Mouse (Mus musculus): Measurements from ENCODE around the gene Armh2.

Gene Armh2

DNA sequence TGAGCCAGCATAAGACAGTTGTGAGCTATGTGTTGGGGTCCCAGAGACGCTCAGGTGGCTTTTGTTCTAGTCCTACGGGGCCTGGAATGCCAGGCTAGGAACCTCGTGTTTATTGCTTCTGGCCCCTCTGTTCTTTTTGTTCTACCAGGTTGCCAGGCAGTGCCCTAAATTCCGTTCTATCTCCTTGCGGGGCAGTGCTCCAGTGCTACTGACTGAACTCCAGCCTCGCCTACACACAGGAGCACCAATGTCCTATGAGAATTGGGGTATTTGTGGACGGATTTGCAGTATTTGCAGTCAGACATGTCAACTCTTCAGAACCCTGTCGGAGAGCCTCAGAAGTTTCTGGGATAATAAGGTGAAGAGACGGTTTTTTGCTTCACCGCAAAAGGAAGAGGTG lies at the start of gene Armh2:
Gene Armh2, plus strand, starts transcription at position 205 of the 400 bp plus-strand sequence.
- no peak for DNase-seq (ENCODE audit: low read depth, low spot score)

DNA sequence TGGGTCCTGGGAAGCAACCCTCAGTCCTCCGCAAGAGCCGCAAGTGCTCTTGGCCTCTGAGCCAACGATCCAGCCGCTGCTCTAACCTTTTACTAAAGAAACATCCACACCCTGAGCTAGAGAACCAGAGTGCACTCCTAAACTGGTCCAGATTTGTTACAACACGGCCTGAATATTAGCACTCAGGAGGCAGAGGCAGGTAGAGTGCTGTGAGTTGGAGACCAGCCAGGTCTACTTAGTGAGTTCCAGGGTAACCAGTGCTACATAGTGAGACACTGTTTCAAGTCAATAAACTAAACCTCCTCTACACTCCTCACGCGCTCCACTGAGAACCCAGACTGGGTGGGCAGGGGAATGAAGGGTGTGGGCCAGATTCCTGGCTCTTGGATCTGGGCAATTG lies 47.7 kb upstream of the Armh2 start:
- DNase-seq (ENCODE audit: low read depth, low spot score) = no peak

DNA sequence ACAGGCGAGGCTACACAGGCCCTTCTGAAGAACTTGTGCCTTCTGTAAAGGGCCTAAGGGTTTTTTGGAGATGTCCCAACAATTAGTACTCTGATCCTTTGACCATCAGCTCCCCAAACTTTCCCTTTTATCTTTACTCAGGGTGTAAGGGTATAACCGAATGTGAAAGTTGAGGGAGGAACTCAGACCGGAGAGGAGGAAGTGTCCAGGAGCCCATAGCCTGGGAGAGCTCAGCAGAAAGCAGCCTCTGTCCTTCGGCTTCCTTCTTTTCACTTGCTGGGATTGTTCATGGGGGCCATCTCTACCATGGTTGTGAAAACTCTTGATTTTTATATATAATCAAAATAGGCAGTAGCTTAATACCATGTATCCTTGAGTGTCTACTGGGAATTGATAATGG lies 42.3 kb upstream of the Armh2 start:
- DNase-seq (ENCODE audit: low read depth, low spot score) = no peak

DNA sequence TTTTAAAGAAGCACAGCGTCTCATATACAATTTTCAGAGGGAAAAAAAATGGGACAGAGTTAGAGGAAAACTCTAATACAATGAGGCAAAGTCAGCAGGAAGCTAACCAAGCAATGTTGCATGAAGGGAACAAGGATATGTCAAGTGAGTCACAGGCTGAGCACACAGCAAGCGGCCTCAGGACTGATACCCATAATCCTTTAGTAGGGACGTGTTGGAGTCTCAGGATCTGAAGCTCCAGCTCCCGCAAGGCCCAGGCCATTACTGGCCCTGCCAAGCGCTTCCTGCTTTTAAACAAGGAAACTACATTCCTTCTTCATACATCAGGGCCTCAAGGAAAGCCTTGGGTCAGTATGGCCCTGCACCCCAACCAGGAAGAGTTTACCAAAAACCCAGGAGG lies 38.9 kb upstream of the Armh2 start:
- no peak for DNase-seq (ENCODE audit: low read depth, low spot score)

DNA sequence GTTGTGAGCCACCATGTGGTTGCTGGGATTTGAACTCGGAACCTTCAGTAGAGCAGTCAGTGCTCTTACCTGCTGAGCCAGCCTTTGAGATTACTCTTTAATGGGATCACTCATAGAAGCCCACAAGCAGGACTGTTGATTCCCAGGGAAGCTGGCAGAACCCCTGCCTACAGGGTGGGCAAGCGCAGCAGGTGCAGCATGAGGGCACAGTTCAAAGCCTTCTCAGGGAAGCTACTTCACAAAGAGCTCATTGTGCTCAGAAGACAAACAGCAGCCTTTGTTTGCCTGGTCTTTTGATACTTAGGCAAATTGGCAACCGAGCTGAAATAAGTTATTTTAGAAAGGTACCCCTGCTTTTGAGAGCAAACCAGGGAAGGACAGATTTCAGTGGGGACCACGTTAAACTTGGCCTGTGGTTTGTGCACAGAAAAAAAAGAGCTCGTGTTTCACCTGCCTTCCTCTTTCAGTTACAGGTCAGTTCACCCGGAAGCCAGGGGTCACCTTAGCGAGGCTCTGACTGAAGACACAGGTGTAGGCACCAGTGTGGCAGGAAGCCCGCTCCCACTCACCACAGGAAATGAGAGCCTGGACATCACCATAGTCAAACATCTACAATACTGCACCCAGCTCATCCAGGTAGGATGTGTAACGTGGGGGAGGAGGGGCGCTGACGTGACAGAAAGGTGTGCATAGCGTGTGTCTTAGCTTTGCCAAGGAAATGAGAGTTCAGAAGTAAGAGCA lies 31.2 kb upstream of the Armh2 start:
- DNase-seq (ENCODE audit: low read depth, low spot score) = peak; percentile 22

DNA sequence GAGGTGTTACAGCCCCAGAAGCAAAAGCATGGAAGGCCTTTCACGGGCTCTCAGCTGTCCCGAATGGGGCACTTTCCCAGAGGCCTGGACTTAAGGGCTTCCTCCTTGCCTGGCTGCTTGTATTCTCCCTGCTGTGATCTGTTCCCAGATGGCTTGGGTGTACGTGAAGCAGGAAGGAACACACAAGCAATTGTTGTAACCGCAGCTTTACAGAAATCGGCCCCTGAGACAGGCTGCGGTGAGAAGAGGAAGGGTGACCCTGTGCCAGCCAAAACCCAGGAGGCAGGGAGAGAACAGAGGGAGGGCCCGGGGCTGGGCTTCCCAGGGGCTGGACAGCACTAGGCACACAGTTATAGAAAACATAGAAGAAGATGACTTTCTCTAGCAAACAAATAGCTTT lies 30.1 kb upstream of the Armh2 start:
- DNase-seq (ENCODE audit: low read depth, low spot score) = no peak

DNA sequence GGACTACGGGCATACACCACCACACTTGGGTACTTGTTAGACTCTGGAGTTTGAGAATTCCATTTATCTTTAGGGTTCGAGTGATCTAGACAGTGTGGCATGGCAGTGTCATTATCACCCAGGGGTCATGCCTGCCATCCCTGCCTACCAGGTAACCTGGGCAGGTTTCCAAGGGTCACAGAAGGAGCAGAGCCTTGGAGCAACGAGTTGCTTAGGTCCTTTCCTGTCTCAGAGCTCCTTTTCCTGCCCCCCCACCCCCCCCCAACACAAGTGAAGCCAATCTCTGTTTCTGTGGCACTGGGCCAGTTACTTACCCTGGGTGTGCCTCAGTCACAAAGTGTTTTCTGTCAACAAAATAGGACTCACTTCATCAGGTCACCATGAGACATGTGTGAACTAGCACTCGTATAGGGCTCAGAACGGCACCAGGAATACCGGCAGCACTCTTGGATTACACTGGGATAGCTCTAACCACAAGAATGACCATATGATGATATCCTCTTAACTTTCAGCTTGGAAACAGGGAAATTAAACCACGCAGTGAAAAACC lies 28.4 kb upstream of the Armh2 start:
- DNase-seq (ENCODE audit: low read depth, low spot score) = no peak

DNA sequence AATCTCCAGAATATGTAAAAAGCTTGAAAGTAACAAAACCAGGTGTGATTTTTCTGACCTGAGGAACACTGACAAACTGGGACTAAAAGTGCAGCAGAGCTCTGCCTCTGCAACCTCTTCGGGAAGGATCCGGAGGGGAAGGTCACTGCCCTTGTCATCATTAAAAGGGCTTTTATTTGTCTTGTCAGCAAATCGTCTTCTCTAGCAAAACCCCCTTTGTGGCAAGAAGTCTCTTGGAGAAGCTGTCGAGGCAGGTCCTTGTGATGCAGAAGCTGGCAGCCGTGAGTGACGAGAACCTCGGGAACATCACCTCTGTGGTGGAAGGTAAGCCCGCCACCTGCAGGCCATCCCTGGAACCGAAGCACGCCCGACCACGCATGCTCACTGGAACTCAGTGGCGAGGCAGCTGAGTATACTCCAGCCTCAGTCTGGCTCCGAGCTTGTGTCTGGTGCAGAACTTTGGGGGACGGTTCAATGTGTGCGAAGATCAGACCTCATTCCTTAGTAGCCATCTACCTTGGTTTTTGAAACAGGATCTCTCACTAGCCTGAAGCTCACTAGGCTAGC lies 27.5 kb upstream of the Armh2 start:
- peak; percentile 87 for DNase-seq (ENCODE audit: low read depth, low spot score)

DNA sequence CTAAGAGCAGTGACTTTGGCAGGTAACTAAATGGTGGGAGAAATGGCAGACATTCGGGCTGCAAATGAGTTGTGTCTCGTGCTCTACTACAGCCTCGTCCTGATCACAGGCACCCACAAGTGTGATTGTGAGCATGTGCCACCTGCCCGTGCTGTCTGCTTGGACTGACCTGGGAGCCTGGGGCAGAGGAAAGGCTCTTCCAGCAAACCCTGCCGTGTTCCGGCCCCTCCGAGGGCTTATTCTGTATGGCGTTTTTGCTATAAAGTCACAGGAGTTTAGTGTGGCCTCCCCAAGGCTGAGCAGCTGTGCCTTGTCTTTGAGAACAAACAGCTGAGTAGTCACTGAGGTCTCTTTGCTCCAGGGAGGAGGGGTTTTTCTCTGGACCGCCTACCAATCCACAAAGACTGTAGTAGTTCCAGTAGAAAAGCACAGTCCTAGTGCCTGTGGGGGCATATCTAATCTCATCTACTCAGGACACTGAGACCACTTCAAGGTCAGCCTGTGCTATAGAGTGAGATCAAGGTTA lies 26.6 kb upstream of the Armh2 start:
- DNase-seq (ENCODE audit: low read depth, low spot score) = no peak

DNA sequence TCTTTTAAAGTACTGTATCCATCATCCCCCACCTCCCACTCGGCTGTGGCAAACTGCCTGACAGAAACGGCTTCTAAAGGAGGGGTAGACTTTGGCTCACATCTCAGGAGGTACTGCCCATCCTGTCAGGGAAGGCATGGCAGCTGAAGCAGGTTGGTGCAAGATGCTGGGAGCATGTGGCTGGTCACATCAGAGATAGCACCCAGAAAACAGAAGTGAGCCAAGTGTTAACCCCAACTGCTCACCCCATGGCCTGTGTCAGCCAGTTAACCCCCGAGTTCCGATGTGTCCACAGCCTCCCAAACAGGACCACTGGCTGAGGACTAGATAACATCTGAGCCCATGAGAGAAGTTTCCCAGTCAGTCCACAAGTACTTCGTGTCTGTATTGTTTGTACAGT lies 25.4 kb upstream of the Armh2 start:
- DNase-seq (ENCODE audit: low read depth, low spot score) = peak; percentile 59

DNA sequence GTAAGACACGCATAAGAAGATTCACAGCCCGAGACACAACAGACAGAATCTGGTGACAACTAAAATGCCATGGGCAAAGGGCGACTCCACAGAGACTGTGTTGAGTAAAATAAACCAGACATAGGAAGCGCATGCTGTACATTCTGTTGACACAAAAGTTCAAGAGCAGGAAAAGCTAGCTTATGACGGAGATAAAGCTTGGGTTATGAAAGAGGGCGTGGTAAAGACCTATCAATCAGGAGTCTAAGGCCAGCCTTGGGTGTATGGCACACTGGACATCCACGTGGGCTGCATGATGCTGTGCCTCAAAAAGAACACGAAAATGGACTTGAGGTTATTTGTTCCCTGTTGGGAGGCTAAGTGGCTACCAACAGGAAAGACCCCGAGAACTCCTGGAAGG lies 24.6 kb upstream of the Armh2 start:
- DNase-seq (ENCODE audit: low read depth, low spot score) = no peak

DNA sequence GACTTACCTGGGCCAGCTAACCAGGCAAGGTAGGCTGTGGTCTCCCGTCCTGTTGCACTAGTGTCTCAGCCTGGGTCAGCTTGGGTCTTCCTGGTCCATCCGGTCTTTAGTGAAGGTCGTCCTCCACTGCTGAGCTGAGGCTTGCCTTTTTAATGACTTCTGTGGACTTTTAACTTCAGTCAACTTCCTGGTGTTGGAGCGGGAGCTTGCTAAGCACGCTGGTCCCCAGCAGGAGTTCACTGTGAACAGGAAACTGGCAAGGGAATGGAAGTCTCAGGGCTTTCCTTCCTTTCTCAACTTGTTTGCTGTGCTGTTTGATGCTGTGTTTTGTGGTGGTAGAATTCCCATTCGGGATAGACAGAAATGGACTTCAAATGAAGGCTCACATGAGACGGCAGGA lies 23.4 kb upstream of the Armh2 start:
- DNase-seq (ENCODE audit: low read depth, low spot score) = no peak

DNA sequence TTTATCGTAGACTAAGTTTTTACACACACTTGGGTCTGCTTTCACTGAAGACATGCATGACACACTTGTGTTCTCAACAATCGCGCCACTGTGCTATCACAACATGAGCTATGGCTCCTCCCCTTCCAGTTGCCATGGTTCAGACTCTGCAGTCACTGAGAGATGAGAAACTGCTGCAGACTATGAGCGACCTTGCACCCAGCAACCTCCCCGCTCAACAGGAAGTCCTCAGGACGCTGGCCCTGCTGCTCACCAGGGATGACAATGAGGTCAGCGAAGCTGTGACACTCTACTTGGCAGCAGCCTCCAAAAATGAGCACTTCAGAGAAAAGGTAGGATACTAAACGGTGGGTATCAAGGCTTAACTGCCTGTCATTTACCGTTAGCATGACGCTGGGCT lies 19.5 kb upstream of the Armh2 start:
- DNase-seq (ENCODE audit: low read depth, low spot score) = no peak

DNA sequence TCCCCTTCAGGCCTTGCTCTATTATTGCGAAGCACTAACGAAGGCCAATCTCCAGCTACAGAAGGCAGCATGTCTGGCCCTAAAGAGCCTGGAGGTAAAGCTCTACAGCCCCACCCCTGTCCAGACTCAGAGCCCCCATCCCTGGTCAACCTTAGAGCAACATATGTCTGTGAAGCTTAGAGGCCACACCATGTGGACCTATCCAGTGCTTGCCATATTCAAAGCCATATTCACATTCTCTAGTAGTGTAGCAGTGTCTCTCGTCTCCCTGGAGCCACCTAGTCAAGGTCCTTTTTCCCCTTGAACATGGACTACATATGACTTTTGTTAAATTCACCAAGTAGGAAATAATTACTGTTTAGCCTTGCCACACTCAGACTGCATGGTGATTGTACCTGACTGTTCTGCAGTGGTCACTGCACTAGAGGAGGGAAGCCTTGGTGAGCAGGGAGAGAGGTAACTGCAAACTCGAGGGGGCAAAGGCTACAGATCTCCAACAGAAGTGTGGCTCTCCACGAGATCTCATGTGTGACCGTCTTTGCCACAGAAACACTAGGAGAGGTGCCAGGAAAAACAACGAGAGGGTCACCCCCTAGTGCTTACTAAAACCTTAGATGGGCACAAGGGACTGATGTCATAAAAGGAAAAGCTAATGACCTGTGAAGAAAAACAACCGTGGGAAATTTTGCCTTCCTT lies 17.2 kb upstream of the Armh2 start:
- no peak for DNase-seq (ENCODE audit: low read depth, low spot score)

DNA sequence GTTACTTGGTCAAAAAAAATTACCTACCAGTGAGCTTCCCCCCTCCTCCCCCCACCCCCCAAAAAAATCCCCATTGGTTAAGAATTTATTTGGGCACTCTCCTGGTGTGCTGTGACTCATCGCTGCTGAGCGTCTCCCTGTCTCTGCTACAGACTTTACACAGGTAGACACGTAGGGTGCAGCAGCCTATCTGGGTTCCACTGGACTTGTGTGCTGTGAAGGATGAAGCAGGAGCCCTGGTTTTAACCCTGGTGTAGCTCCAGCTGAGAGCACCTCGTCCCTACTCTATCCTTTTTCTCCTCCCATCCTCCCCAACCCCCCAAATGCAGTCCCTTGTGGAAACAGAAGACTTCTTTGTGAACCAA lies 16.7 kb upstream of the Armh2 start:
- no peak for DNase-seq (ENCODE audit: low read depth, low spot score)

DNA sequence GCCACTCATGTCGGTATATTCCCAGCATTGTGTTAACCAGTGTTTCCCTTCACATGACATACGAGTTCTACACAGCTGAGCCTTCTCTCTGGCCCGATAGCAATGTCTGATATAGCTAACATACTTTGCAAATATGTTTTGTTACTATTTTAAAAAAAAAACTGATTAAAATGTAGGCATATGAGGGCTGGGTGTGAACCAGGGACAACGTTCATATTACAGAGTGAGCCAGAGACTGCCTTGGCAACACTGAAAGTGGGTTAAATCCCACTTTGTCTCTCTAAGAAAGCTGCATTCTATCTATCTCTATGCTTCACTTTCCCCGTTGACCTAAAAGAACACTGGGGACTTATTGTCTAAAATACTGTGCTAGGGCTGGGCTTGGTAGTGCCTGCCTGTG lies 11.9 kb upstream of the Armh2 start:
- no peak for DNase-seq (ENCODE audit: low read depth, low spot score)

DNA sequence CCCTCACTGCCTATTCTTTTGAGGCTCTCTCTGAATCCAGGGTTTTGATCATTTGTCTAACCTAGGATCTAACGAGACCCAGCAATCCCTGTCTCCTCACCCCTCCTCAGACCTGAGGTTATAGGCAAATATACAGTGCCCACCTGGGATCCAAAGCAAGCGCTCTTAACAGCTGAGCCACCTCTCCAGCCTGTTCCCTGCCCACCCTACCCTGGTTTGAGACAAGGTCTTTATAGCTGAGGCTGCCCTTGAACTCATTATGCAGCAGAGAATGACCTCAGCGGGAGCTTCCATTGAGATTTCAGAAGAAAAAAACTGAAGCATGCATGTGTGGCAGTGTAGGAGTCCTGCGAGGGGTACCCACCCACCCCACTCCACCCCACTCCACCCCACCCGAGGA lies 6.5 kb upstream of the Armh2 start:
- DNase-seq (ENCODE audit: low read depth, low spot score) = no peak

DNA sequence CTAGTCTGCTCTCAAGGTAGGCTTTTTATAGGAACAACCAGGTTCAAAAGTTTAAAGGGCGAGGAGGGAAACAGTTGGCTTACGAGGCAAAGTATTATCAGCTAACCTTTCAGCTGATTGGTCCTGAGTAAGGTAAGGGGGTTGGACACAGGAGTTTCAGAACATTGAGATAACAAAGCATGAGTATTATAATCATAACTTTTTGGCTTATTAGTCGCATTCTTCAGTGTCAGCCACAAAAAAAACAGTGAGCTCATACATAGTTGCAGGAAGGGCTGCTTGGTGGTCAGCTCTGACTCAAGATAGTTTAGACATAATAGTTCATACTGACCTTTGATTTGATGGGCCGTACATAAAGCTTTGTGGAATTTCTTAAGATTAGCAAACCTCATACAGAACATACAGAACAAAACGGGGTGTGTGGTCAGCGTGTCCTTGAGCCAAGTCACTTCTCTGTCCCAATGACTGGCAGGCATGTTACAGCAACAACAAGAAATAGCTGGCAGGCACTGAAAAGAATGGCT lies 5.4 kb upstream of the Armh2 start:
- no peak for DNase-seq (ENCODE audit: low read depth, low spot score)

DNA sequence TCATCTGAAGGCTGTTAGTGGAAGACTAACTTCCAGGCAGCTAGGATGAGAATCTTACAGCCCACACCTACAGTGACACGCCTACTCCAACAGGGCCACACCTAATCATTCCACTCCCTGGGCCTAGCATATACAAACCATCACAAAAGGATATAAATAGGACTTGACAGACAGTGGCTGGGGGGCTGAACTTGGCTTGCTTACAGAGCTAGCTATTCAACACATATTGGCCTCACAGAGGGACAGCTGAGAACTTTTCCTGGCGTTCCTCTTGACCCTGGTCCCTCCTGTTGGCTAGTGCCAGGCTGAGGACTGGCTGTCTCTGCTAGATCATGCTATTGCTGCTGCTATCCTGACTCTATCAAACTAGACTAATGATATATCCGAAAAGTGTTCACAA lies 6.8 kb downstream of the Armh2 start:
- DNase-seq (ENCODE audit: low read depth, low spot score) = no peak

DNA sequence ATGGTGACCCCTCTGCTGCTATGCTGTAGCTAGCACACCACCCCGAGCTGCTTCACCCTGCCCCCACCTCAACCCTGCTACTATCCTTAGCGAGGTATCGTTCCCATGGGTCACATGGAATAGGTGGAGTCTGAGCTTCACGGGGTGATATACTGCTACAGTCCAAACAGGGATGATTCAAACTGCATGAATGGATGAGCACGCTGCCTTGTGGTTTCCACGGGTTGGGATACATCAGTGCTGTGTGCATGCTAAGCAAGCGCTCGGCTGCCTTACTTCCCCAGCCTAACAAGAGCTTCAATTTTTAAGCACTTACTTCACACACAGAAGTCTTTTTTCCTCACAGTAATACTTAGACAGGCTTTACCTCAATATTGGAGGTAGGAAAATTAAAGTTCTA lies 9.8 kb downstream of the Armh2 start:
- no peak for DNase-seq (ENCODE audit: low read depth, low spot score)

DNA sequence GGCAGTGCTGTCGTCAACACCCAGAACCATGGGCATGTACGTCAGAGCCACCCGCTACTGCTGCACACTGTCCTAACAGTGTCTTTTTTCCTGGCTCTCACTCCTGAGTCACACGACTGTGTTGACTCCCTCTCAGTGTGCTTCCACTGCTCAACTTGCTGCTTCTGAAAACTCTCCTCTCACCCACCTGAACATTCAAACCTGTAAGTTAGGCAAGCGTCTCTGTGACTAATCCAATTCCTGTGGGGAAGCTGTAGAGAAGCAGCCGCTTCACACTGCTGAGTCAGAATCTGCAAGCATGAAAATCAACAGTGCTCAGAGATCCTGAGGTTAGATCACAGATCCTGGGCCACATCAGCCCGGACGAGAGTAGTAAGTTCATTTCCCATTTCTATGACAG lies 10.4 kb downstream of the Armh2 start:
- no peak for DNase-seq (ENCODE audit: low read depth, low spot score)

DNA sequence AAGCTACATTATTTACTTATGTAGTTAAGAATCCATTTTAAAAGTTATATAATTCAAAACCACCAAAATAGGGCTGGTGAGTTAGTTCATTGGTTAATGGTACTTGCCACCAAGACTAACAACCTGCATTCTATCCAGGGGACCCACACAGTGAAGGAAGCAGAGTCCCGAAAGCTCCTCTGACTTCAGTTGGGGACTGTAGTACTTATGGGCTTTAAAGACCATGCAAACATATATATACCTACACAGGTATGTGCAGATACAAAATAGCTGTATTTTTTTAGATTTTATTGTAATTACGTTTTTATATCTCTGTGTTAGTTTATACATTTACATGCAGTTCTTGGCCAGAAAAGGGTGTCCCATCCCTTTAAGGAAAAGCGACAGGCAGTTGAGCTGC lies 15.7 kb downstream of the Armh2 start:
- DNase-seq (ENCODE audit: low read depth, low spot score) = no peak
